8 mouse cellular contexts compared by ENCODE assay signal in the genomic region with DNA sequence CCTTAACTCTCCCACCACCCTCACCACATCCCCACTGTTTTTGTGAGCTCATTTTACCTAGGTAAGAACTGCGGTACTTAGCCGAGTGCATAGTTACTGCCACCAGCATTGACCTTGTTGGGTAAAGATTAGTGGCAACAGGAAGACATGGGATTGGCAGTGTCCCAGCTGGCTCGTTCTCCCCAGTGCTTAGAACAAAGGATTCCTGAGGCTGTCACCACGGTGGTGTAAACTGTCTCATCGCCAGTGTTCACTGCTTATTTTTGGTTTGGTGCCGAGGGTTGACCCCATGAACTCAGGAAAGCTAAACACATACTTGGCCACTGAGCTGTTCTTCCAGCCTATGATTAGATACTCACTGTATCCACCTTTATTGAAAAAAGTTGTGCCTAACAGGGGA. TPM values are rescaled to one million over a fixed set of nuclear protein-coding genes. Genes with fewer than 3 reads are reported as not detected.
A peak's percentile ranks its signal among the peaks of the same experiment; 100 is the strongest.
DNase-seq lines count a peak whose midpoint lies in the region; ATAC-seq and TF ChIP-seq lines count a peak whose summit lies in the region.

No protein-coding gene starts in this region.

- TF ChIP-seq CTCF in thymus, adult 2 months (IDR thresholded peaks at IDR 0.05; ENCODE audit: borderline replicate concordance, control insufficient read depth, extremely low read depth, insufficient read depth, low read length, poor library complexity): no peak

- no peak for TF ChIP-seq POLR2A in thymus, adult 2 months (IDR thresholded peaks at IDR 0.05; ENCODE audit: control insufficient read depth, extremely low read depth, insufficient read depth, low read length, poor library complexity)

- no peak overlapping the region for H3K4me3 ChIP-seq in kidney, embryonic 16.5 days (ENCODE audit: low read length)
- no peak overlapping the region for H3K4me3 ChIP-seq in thymus, adult 2 months (ENCODE audit: control insufficient read depth, insufficient read depth, low read length)

- 65% methylated on average over 6 of the region's 6 CpGs for WGBS in kidney, embryonic 16.5 days
- 33% methylated on average over 6 of the region's 6 CpGs for WGBS in thymus, adult 2 months

- ATAC-seq in kidney, embryonic 16.5 days (ENCODE audit: low FRiP score, low TSS enrichment): no peak
- ATAC-seq in activated CD4-positive, CD25-positive, alpha-beta regulatory T cell, adult 4 months: no peak

- no peak overlapping the region for H3K9ac ChIP-seq in kidney, embryonic 16.5 days (replicated peaks; ENCODE audit: low read length)

- no peak overlapping the region for H3K27ac ChIP-seq in kidney, embryonic 16.5 days (ENCODE audit: low read length)
- H3K27ac ChIP-seq in thymus, adult 2 months (ENCODE audit: control insufficient read depth, insufficient read depth, low read length): no peak overlapping the region

- H3K36me3 ChIP-seq in kidney, embryonic 16.5 days (ENCODE audit: insufficient read depth, low read length): no peaks in the 10 kb centered on the region
- H3K36me3 ChIP-seq in thymus, adult 2 months (ENCODE audit: control insufficient read depth, insufficient read depth, low read length): no peaks in the 10 kb centered on the region

- H3K9me3 ChIP-seq in kidney, embryonic 16.5 days (ENCODE audit: low read length): no peaks in the 10 kb centered on the region

- no peak overlapping the region for H3K4me2 ChIP-seq in kidney, embryonic 16.5 days (replicated peaks; ENCODE audit: low read depth, low read length)

- peak; percentile 86 for DNase-seq in kidney, adult 11 months
- peak; percentile 87 to 96 for DNase-seq in adrenal gland, adult (ENCODE audit: inconsistent age in 2 of 2, low spot score in 1 of 2)
- DNase-seq in fat pad, adult 2 months (ENCODE audit: extremely low read depth, low read depth, low spot score): peak; percentile 86
- peak; percentile 89 to 90 for DNase-seq in kidney, postnatal 36 days
- no peak for DNase-seq in thymus, adult 2 months
- no peak for DNase-seq in embryo, embryonic 10 days (ENCODE audit: low spot score)

- H3K27me3 ChIP-seq in kidney, embryonic 16.5 days (ENCODE audit: insufficient read depth, low read length): no peaks in the 10 kb centered on the region
- no peaks in the 10 kb centered on the region for H3K27me3 ChIP-seq in thymus, adult 2 months (ENCODE audit: control insufficient read depth, insufficient read depth, low read length)

- H3K4me1 ChIP-seq in kidney, embryonic 16.5 days (ENCODE audit: insufficient read depth, low read length): peaks cover 3% of the 10 kb centered on the region; the same call in 1 of the 2 replicates
- no peaks in the 10 kb centered on the region for H3K4me1 ChIP-seq in thymus, adult 2 months (replicated peaks; ENCODE audit: control insufficient read depth, insufficient read depth, low read length)

RNA-seq across cellular contexts. Expression of a gene that starts 13.3 kb away (rescaled TPM):
- polyA plus RNA-seq in kidney, embryonic 16.5 days (2015; fragmentation: Nextera tagmentation; extraction: Ambion mirVana): 35.6 and 45.3 TPM in 2 replicates
- polyA plus RNA-seq in thymus, adult 2 months (2012; rRNA removed): 7.3 and 8.2 TPM in 2 replicates
- 10 to 100 TPM; 23.6 to 34.3 TPM for polyA plus RNA-seq in activated CD4-positive, CD25-positive, alpha-beta regulatory T cell, adult 4 months (2017; shearing (Covaris generic))

RNA-seq across cellular contexts. Expression of a gene that starts 59.7 kb away (rescaled TPM):
- polyA plus RNA-seq in kidney, embryonic 16.5 days (2015; fragmentation: Nextera tagmentation; extraction: Ambion mirVana): 4.9 TPM in 2 replicates
- 0.65 and 0.85 TPM in 2 replicates for polyA plus RNA-seq in thymus, adult 2 months (2012; rRNA removed)
- 10 to 100 TPM; 24.7 to 38.1 TPM for polyA plus RNA-seq in activated CD4-positive, CD25-positive, alpha-beta regulatory T cell, adult 4 months (2017; shearing (Covaris generic))

Comparison
In these comparisons a context has a peak if more than half of its experiments do, and no peak if none do; other contexts are left out.
1. DNase-seq: peak in kidney, adult 11 months (single experiment), adrenal gland, adult (2 of 2), fat pad, adult 2 months (single experiment) and kidney, postnatal 36 days (2 of 2); none in thymus, adult 2 months (single experiment) and embryo, embryonic 10 days (single experiment).